ENCODE assay signal across 18 mouse cellular contexts in the genomic region with DNA sequence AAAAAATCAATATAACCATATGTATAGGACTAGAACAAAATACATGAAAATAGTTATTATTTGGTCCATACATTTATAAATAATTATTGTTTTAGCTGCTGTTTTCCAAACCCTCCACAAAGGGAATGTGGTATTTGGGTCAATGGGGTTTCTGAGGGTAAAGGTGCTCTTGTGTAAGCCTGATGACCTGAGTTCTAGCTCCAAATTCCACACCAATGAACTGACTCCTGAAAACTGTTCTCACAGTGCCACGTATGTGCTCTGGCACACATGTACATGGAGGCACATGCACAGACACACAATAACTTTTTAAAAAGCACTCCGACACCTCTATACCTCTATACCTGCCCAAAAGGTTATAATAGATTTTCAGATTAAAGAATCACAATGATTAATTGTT. TPM values are rescaled to one million over a fixed set of nuclear protein-coding genes. Genes with fewer than 3 reads are reported as not detected.
DNase-seq lines count a peak whose midpoint lies in the region; ATAC-seq and TF ChIP-seq lines count a peak whose summit lies in the region.
"Had no signal": no experiment of that assay in that cellular context is flagged by ENCODE, and none has a peak within 500 bp of the region (broad histone marks: within the 10 kb centered on the region; RNA-seq: fewer than 3 reads in every experiment).

No protein-coding gene starts in this region.

- H3K4me1 ChIP-seq in embryonic facial prominence, embryonic 13.5 days = peaks cover 38% of the 10 kb centered on the region
- H3K4me1 ChIP-seq in embryonic facial prominence, embryonic 10.5 days = peaks cover 28% of the 10 kb centered on the region
- H3K4me1 ChIP-seq in liver, adult 2 months (ENCODE audit: control insufficient read depth, insufficient read depth, low read length) = peaks cover 22% of the 10 kb centered on the region
- H3K4me1 ChIP-seq in liver, embryonic 11.5 days (replicated peaks; ENCODE audit: control insufficient read depth, insufficient read depth, low read length) = peaks cover 16% of the 10 kb centered on the region; the same call in 1 of the 2 replicates

- H3K4me2 ChIP-seq in embryonic facial prominence, embryonic 13.5 days = no peak overlapping the region
- H3K4me2 ChIP-seq in liver, embryonic 11.5 days = no peak overlapping the region
- H3K4me2 ChIP-seq: heart, embryonic 11.5 days; hindbrain, embryonic 12.5 days; hindbrain, embryonic 15.5 days had no signal

- no peak overlapping the region for H3K4me3 ChIP-seq in embryonic facial prominence, embryonic 13.5 days
- H3K4me3 ChIP-seq in embryonic facial prominence, embryonic 10.5 days = no peak overlapping the region
- no peak overlapping the region for H3K4me3 ChIP-seq in liver, adult 2 months (ENCODE audit: insufficient read depth, low read depth, low read length)
- H3K4me3 ChIP-seq in liver, embryonic 11.5 days (ENCODE audit: low read depth, low read length) = no peak overlapping the region
- no peak overlapping the region for H3K4me3 ChIP-seq in macrophage (ENCODE audit: inconsistent target)
- H3K4me3 ChIP-seq: embryonic facial prominence, embryonic 12.5 days; hindbrain, embryonic 12.5 days; hindbrain, embryonic 15.5 days had no signal

- no peak overlapping the region for H3K9ac ChIP-seq in embryonic facial prominence, embryonic 13.5 days
- no peak overlapping the region for H3K9ac ChIP-seq in liver, adult 2 months (ENCODE audit: low read depth, low read length)
- H3K9ac ChIP-seq in liver, embryonic 11.5 days (ENCODE audit: low read depth, low read length) = no peak overlapping the region
- H3K9ac ChIP-seq: embryonic facial prominence, embryonic 12.5 days; forebrain, postnatal 0 days; hindbrain, embryonic 12.5 days; hindbrain, embryonic 15.5 days had no signal

- H3K36me3 ChIP-seq in embryonic facial prominence, embryonic 13.5 days = no peaks in the 10 kb centered on the region
- no peaks in the 10 kb centered on the region for H3K36me3 ChIP-seq in embryonic facial prominence, embryonic 10.5 days (replicated peaks)
- 0 out of 2 replicates have a peak, but pooled peaks cover 2% of the 10 kb centered on the region for H3K36me3 ChIP-seq in liver, adult 2 months (ENCODE audit: control insufficient read depth, insufficient read depth, low read length)
- no peaks in the 10 kb centered on the region for H3K36me3 ChIP-seq in liver, embryonic 11.5 days (ENCODE audit: control insufficient read depth, insufficient read depth, low read length)
- no peaks in the 10 kb centered on the region for H3K36me3 ChIP-seq in macrophage (ENCODE audit: inconsistent target)
- H3K36me3 ChIP-seq: embryonic facial prominence, embryonic 12.5 days; hindbrain, embryonic 12.5 days; hindbrain, embryonic 15.5 days had no signal

- no peaks in the 10 kb centered on the region for H3K9me3 ChIP-seq in embryonic facial prominence, embryonic 13.5 days
- no peaks in the 10 kb centered on the region for H3K9me3 ChIP-seq in embryonic facial prominence, embryonic 10.5 days
- H3K9me3 ChIP-seq in liver, embryonic 11.5 days (ENCODE audit: control insufficient read depth, low read length) = no peaks in the 10 kb centered on the region
- H3K9me3 ChIP-seq: embryonic facial prominence, embryonic 12.5 days; hindbrain, embryonic 12.5 days; hindbrain, embryonic 15.5 days had no signal

- no peak for ATAC-seq in embryonic facial prominence, embryonic 13.5 days (ENCODE audit: insufficient number of reproducible peaks, insufficient read depth, low FRiP score, low TSS enrichment, low read depth)
- ATAC-seq in liver, embryonic 11.5 days (replicated peaks; ENCODE audit: low FRiP score) = no peak
- ATAC-seq: activated CD4-positive, CD25-positive, alpha-beta regulatory T cell, adult 4 months; forebrain, embryonic 14.5 days; forebrain, postnatal 0 days had no signal

- TF ChIP-seq CTCF in liver, adult 2 months (IDR thresholded peaks at IDR 0.05; ENCODE audit: low read depth, low read length) = no peak

- H3K79me2 ChIP-seq in liver, adult 2 months (ENCODE audit: control insufficient read depth, insufficient read depth, low read length) = peaks cover 16% of the 10 kb centered on the region; the same call in 1 of the 2 replicates
- H3K79me2 ChIP-seq in macrophage (ENCODE audit: inconsistent target) = peaks cover 30% of the 10 kb centered on the region

- WGBS in embryonic facial prominence, embryonic 13.5 days = 90% methylated on average over 2 of the region's 2 CpGs
- WGBS in embryonic facial prominence, embryonic 10.5 days = 88% methylated on average over 2 of the region's 2 CpGs
- WGBS in liver, adult 2 months = 24% methylated on average over 2 of the region's 2 CpGs
- WGBS in liver, embryonic 11.5 days = 87% methylated on average over 2 of the region's 2 CpGs
- WGBS in macrophage (ENCODE audit: missing documents) = 95% methylated on average over 2 of the region's 2 CpGs

- TF ChIP-seq POLR2A in liver, adult 2 months (IDR thresholded peaks at IDR 0.05; ENCODE audit: extremely low read depth, insufficient read depth, low read length) = no peak

- DNase-seq in embryonic facial prominence, embryonic 10.5 days (ENCODE audit: low spot score) = no peak
- peak; percentile 96 for DNase-seq in liver, adult 2 months (ENCODE audit: extremely low read depth, low read depth, low spot score)
- no peak for DNase-seq in liver, embryonic 11.5 days (ENCODE audit: low spot score)
- DNase-seq in right cerebral cortex, postnatal 14 days = no peak
- DNase-seq: adrenal gland, postnatal 10 days; adrenal gland, postnatal 36 days; cerebellum, adult 18-20 months; cerebellum, adult 9-10 months; cerebellum, postnatal 14 days; forebrain, postnatal 0 days had no signal

- H3K27me3 ChIP-seq in embryonic facial prominence, embryonic 13.5 days = no peaks in the 10 kb centered on the region
- H3K27me3 ChIP-seq in embryonic facial prominence, embryonic 10.5 days (replicated peaks; ENCODE audit: low read depth, poor library complexity, severe bottlenecking) = peaks cover 13% of the 10 kb centered on the region
- no peaks in the 10 kb centered on the region for H3K27me3 ChIP-seq in liver, adult 2 months (ENCODE audit: control insufficient read depth, insufficient read depth, low read length)
- H3K27me3 ChIP-seq in liver, embryonic 11.5 days (replicated peaks; ENCODE audit: control insufficient read depth, insufficient read depth, low read length) = no peaks in the 10 kb centered on the region
- H3K27me3 ChIP-seq: embryonic facial prominence, embryonic 12.5 days had no signal

- peak overlapping the region; percentile 92; the same call in 1 of the 2 replicates for H3K27ac ChIP-seq in embryonic facial prominence, embryonic 13.5 days
- H3K27ac ChIP-seq in embryonic facial prominence, embryonic 10.5 days (replicated peaks) = no peak overlapping the region
- peak overlapping the region; percentile 85 for H3K27ac ChIP-seq in liver, adult 2 months (replicated peaks; ENCODE audit: insufficient read depth, low read depth, low read length)
- H3K27ac ChIP-seq in liver, embryonic 11.5 days (ENCODE audit: low read depth, low read length) = no peak overlapping the region
- peak overlapping the region; percentile 84 for H3K27ac ChIP-seq in macrophage
- H3K27ac ChIP-seq: hindbrain, embryonic 12.5 days; hindbrain, embryonic 15.5 days had no signal

RNA-seq across cellular contexts. Expression of a gene that starts 1.6 kb away (rescaled TPM):
- 507 and 556 TPM in 2 replicates for polyA plus RNA-seq in embryonic facial prominence, embryonic 13.5 days (2015; fragmentation: Nextera tagmentation; extraction: Ambion mirVana)
- polyA plus RNA-seq in embryonic facial prominence, embryonic 10.5 days (2016; fragmentation: Nextera tagmentation; extraction: Ambion mirVana) = 118 and 146 TPM in 2 replicates
- 147 and 292 TPM in 2 replicates for total RNA-seq in liver, adult 2 months (2014; rRNA removed)
- 80.0 and 88.2 TPM in 2 replicates for polyA plus RNA-seq in liver, adult 2 months (2012; rRNA removed)
- polyA plus RNA-seq in liver, embryonic 11.5 days (2014; fragmentation: Nextera tagmentation; extraction: Ambion mirVana) = 137 and 144 TPM in 2 replicates
- 100 to 1,000 TPM in 5 of 26 experiments, 10 to 100 TPM in 17, 1 to 10 TPM in 4; 7.1 to 350 (median 34.6) TPM for total RNA-seq in macrophage (2018; cell fraction: chromatin; rRNA removed)
- 100 to 1,000 TPM; 121 to 615 (median 284) TPM for total RNA-seq in macrophage (2018; cell fraction: cytosol; rRNA removed)
- total RNA-seq in macrophage (2018; cell fraction: nucleus; rRNA removed) = 100 to 1,000 TPM in 9 of 26 experiments, 10 to 100 TPM in 17; 22.9 to 214 (median 67.5) TPM
- polyA plus RNA-seq in macrophage (2018) = 266 to 423 TPM (median 285 TPM) in 3 replicates

RNA-seq across cellular contexts. Expression of a gene that starts 33.0 kb away (rescaled TPM):
- 1,381 and 1,392 TPM in 2 replicates for polyA plus RNA-seq in embryonic facial prominence, embryonic 13.5 days (2015; fragmentation: Nextera tagmentation; extraction: Ambion mirVana)
- polyA plus RNA-seq in embryonic facial prominence, embryonic 10.5 days (2016; fragmentation: Nextera tagmentation; extraction: Ambion mirVana) = 351 and 395 TPM in 2 replicates
- total RNA-seq in liver, adult 2 months (2014; rRNA removed) = 3.0 and 5.4 TPM in 2 replicates
- 3.4 and 4.3 TPM in 2 replicates for polyA plus RNA-seq in liver, adult 2 months (2012; rRNA removed)
- 202 and 245 TPM in 2 replicates for polyA plus RNA-seq in liver, embryonic 11.5 days (2014; fragmentation: Nextera tagmentation; extraction: Ambion mirVana)
- 100 to 1,000 TPM in 1 of 26 experiments, 10 to 100 TPM in 5, 1 to 10 TPM in 17, not detected in 3; 2.8 to 159 (median 6.8) TPM for total RNA-seq in macrophage (2018; cell fraction: chromatin; rRNA removed)
- total RNA-seq in macrophage (2018; cell fraction: cytosol; rRNA removed) = 100 to 1,000 TPM; 141 to 362 (median 244) TPM
- total RNA-seq in macrophage (2018; cell fraction: nucleus; rRNA removed) = 10 to 100 TPM in 25 of 26 experiments, 1 to 10 TPM in 1; 9.4 to 57.5 (median 30.7) TPM
- 323 to 542 TPM (median 466 TPM) in 3 replicates for polyA plus RNA-seq in macrophage (2018)

Comparison
In these comparisons a context has a peak if more than half of its experiments do, and no peak if none do; other contexts are left out.
1. H3K27ac ChIP-seq: peak in embryonic facial prominence, embryonic 13.5 days (single experiment), liver, adult 2 months (single experiment) and macrophage (single experiment); none in embryonic facial prominence, embryonic 10.5 days (single experiment) and liver, embryonic 11.5 days (single experiment).
2. RNA of a gene that starts 33.0 kb away (polyA plus RNA-seq): 1,381 to 1,392 TPM in embryonic facial prominence, embryonic 13.5 days, 323 to 542 TPM in macrophage, 351 to 395 TPM in embryonic facial prominence, embryonic 10.5 days and 202 to 245 TPM in liver, embryonic 11.5 days; 3.4 to 4.3 TPM in liver, adult 2 months; every median in the first group is over 10 times any median in the second.